Mouse (Mus musculus): ENCODE measurements around the gene Kat2a. TPM values are rescaled to one million over a fixed set of nuclear protein-coding genes. Genes with fewer than 3 reads are reported as not detected.

Kat2a gene
- total RNA-seq (2014; fragmentation: Nextera tagmentation), result 46.8 and 47.0 TPM in 2 replicates
- total RNA-seq (2017), result 17.9 and 18.8 TPM in 2 replicates
- 93.4 and 94.2 TPM in 2 replicates for polyA plus RNA-seq (2012)

- H3K4me3 ChIP-seq (ENCODE audit: low read depth, low read length), result peak within 1 kb of the TSS; percentile 92
- H3K9me3 ChIP-seq (replicated peaks), result no peaks in the 10 kb centered on the region
- peaks cover 81% of the 10 kb centered on the region for H3K36me3 ChIP-seq (replicated peaks)
- DNase-seq (ENCODE audit: low spot score), result peak; percentile 91
- no peak for TF ChIP-seq GATA2 (IDR thresholded peaks at IDR 0.05; ENCODE audit: borderline replicate concordance, low read depth, low read length)
- TF ChIP-seq TAL1 (conservative IDR thresholded peaks at IDR 0.05; ENCODE audit: low read depth, low read length), result no peak
- no peak for TF ChIP-seq CTCF (IDR thresholded peaks at IDR 0.05; ENCODE audit: low read depth, low read length)
- no peak for TF ChIP-seq POLR2AphosphoS5 (IDR thresholded peaks at IDR 0.05; ENCODE audit: insufficient replicate concordance, low read depth, low read length)
- TF ChIP-seq GATA1 (IDR thresholded peaks at IDR 0.05; ENCODE audit: borderline replicate concordance, low read length), result no peak
- no peak for ATAC-seq (ENCODE audit: extremely low read depth, insufficient number of reproducible peaks, low FRiP score, poor library complexity, severe bottlenecking)
- H3K27me3 ChIP-seq (ENCODE audit: insufficient read depth, low read length), result no peaks in the 10 kb centered on the region
- H3K4me1 ChIP-seq (ENCODE audit: insufficient read depth, low read depth, low read length), result peaks cover 67% of the 10 kb centered on the region
These were observed at the start of gene Kat2a for GRCm38 (mm10) chr11:100711783-100712615. TSS of gene Kat2a (minus strand) at chr11:100712465.

GRCm38 (mm10) chr11:100761547-100762045 lies 49.3 kb upstream of the Kat2a start:
- TF ChIP-seq CTCF (IDR thresholded peaks at IDR 0.05; ENCODE audit: low read depth, low read length) (peak; percentile 32; the same call in 1 of the 2 replicates), GATA1 (IDR thresholded peaks at IDR 0.05; ENCODE audit: borderline replicate concordance, low read length) (no peak)
- Histone ChIP-seq H3K36me3 (replicated peaks) (peaks cover 3% of the 10 kb centered on the region), H3K4me3 (ENCODE audit: low read depth, low read length) (peak overlapping the region; percentile 61), H3K9me3 (replicated peaks) (no peaks in the 10 kb centered on the region), H3K4me1 (ENCODE audit: insufficient read depth, low read depth, low read length) (peaks cover 41% of the 10 kb centered on the region), H3K27me3 (ENCODE audit: insufficient read depth, low read length) (peaks cover 71% of the 10 kb centered on the region)
- no peak for DNase-seq (ENCODE audit: low spot score)
- ATAC-seq (ENCODE audit: extremely low read depth, insufficient number of reproducible peaks, low FRiP score, poor library complexity, severe bottlenecking), result no peak

GRCm38 (mm10) chr11:100759611-100760233 lies 47.5 kb upstream of the Kat2a start, which contains the start of gene Kcnh4:
TSS of gene Kcnh4 (minus strand) at chr11:100759942.
- Histone ChIP-seq H3K9me3 (replicated peaks) (no peaks in the 10 kb centered on the region), H3K4me1 (ENCODE audit: insufficient read depth, low read depth, low read length) (peaks cover 43% of the 10 kb centered on the region), H3K27me3 (ENCODE audit: insufficient read depth, low read length) (peaks cover 86% of the 10 kb centered on the region), H3K4me3 (ENCODE audit: low read depth, low read length) (peak within 1 kb of the TSS; percentile 34), H3K36me3 (replicated peaks) (no peaks in the 10 kb centered on the region)
- TF ChIP-seq GATA1 (IDR thresholded peaks at IDR 0.05; ENCODE audit: borderline replicate concordance, low read length), result no peak
- no peak for TF ChIP-seq POLR2AphosphoS5 (IDR thresholded peaks at IDR 0.05; ENCODE audit: insufficient replicate concordance, low read depth, low read length)
- no peak for TF ChIP-seq GATA2 (IDR thresholded peaks at IDR 0.05; ENCODE audit: borderline replicate concordance, low read depth, low read length)
- no peak for TF ChIP-seq TAL1 (conservative IDR thresholded peaks at IDR 0.05; ENCODE audit: low read depth, low read length)
- TF ChIP-seq CTCF (IDR thresholded peaks at IDR 0.05; ENCODE audit: low read depth, low read length), result no peak
- DNase-seq (ENCODE audit: low spot score) (no peak), ATAC-seq (ENCODE audit: extremely low read depth, insufficient number of reproducible peaks, low FRiP score, poor library complexity, severe bottlenecking) (no peak)

GRCm38 (mm10) chr11:100758707-100759610 lies 46.7 kb upstream of the Kat2a start:
- peaks cover 38% of the 10 kb centered on the region for H3K4me1 ChIP-seq (ENCODE audit: insufficient read depth, low read depth, low read length)
- TF ChIP-seq POLR2AphosphoS5 (IDR thresholded peaks at IDR 0.05; ENCODE audit: insufficient replicate concordance, low read depth, low read length), result no peak
- TF ChIP-seq CTCF (IDR thresholded peaks at IDR 0.05; ENCODE audit: low read depth, low read length), result no peak
- TF ChIP-seq TAL1 (conservative IDR thresholded peaks at IDR 0.05; ENCODE audit: low read depth, low read length), result no peak
- no peak for TF ChIP-seq GATA2 (IDR thresholded peaks at IDR 0.05; ENCODE audit: borderline replicate concordance, low read depth, low read length)
- no peak for TF ChIP-seq GATA1 (IDR thresholded peaks at IDR 0.05; ENCODE audit: borderline replicate concordance, low read length)
- ATAC-seq (ENCODE audit: extremely low read depth, insufficient number of reproducible peaks, low FRiP score, poor library complexity, severe bottlenecking) (no peak), DNase-seq (ENCODE audit: low spot score) (peak; percentile 52)
- no peaks in the 10 kb centered on the region for H3K9me3 ChIP-seq (replicated peaks)
- H3K4me3 ChIP-seq (ENCODE audit: low read depth, low read length), result peak overlapping the region; percentile 20; the same call in 1 of the 2 replicates
- peaks cover 87% of the 10 kb centered on the region for H3K27me3 ChIP-seq (ENCODE audit: insufficient read depth, low read length)
- no peaks in the 10 kb centered on the region for H3K36me3 ChIP-seq (replicated peaks)

GRCm38 (mm10) chr11:100757566-100757965 lies 45.3 kb upstream of the Kat2a start:
- Histone ChIP-seq H3K36me3 (replicated peaks) (no peaks in the 10 kb centered on the region), H3K4me1 (ENCODE audit: insufficient read depth, low read depth, low read length) (peaks cover 29% of the 10 kb centered on the region), H3K4me3 (ENCODE audit: low read depth, low read length) (no peak overlapping the region), H3K9me3 (replicated peaks) (no peaks in the 10 kb centered on the region), H3K27me3 (ENCODE audit: insufficient read depth, low read length) (peaks cover 80% of the 10 kb centered on the region)
- ATAC-seq (ENCODE audit: extremely low read depth, insufficient number of reproducible peaks, low FRiP score, poor library complexity, severe bottlenecking) (no peak), DNase-seq (ENCODE audit: low spot score) (no peak)
- no peak for TF ChIP-seq POLR2AphosphoS5 (IDR thresholded peaks at IDR 0.05; ENCODE audit: insufficient replicate concordance, low read depth, low read length)
- TF ChIP-seq TAL1 (conservative IDR thresholded peaks at IDR 0.05; ENCODE audit: low read depth, low read length), result no peak
- TF ChIP-seq GATA2 (IDR thresholded peaks at IDR 0.05; ENCODE audit: borderline replicate concordance, low read depth, low read length), result no peak
- TF ChIP-seq GATA1 (IDR thresholded peaks at IDR 0.05; ENCODE audit: borderline replicate concordance, low read length), result no peak
- no peak for TF ChIP-seq CTCF (IDR thresholded peaks at IDR 0.05; ENCODE audit: low read depth, low read length)
